Mouse (Mus musculus) intestine, embryonic 15.5 days (tissue): ENCODE measurements around the gene Dpp6. TPM values are rescaled to one million over a fixed set of nuclear protein-coding genes. Genes with fewer than 3 reads are reported as not detected.

Experiments
- ATAC-seq: fragments of 200-750 bp; cut with Nextera tagmentation; 2 replicates; pipeline ENCODE4 v1.8.0; 2017; ENCODE audit warnings: moderate TSS enrichment, moderate library complexity
- H3K27ac ChIP-seq: fragments of 300-500 bp; sonication (generic); 2 replicates; pipeline ENCODE4 v1.5.1; 2015; ENCODE audit warnings: mild to moderate bottlenecking, inconsistent platforms
- H3K27me3 ChIP-seq: fragments of 300-500 bp; sonication (generic); replicated peaks from 2 replicates; pipeline ENCODE4 v1.6.1; 2015; ENCODE audit warnings: inconsistent platforms
- H3K36me3 ChIP-seq: fragments of 300-500 bp; sonication (generic); 2 replicates; pipeline ENCODE4 v1.6.1; 2015; ENCODE audit warnings: inconsistent platforms
- H3K4me1 ChIP-seq: fragments of 300-500 bp; sonication (generic); replicated peaks from 2 replicates; pipeline ENCODE4 v1.6.1; 2015; ENCODE audit warnings: inconsistent platforms
- H3K4me2 ChIP-seq: fragments of 300-500 bp; sonication (generic); replicated peaks from 2 replicates; pipeline ENCODE4 v1.6.1; 2015; ENCODE audit warnings: mild to moderate bottlenecking, inconsistent platforms
- H3K4me3 ChIP-seq: fragments of 300-500 bp; sonication (generic); replicated peaks from 2 replicates; pipeline ENCODE4 v1.5.1; 2015; ENCODE audit warnings: inconsistent platforms
- H3K9ac ChIP-seq: fragments of 300-500 bp; sonication (generic); 2 replicates; pipeline ENCODE4 v1.6.1; 2015; ENCODE audit warnings: inconsistent platforms
- H3K9me3 ChIP-seq: fragments of 300-500 bp; sonication (generic); 2 replicates; pipeline ENCODE4 v1.6.1; 2016; ENCODE audit warnings: inconsistent platforms
- WGBS: fragments of 180-500 bp; shearing (Covaris S2); methylation state at CpG from one replicate; pipeline ENCODE4 v1.1.7; 2015; 5-methylcytosine and 5-hydroxymethylcytosine counted together
- polyA plus RNA-seq: library from polyadenylated mRNA; unstranded; fragments of >200 nt; fragmentation: Nextera tagmentation; extraction: Ambion mirVana; gene quantifications from 2 replicates; pipeline ENCODE4 v1.2.1, GENCODE M21; 2015

Dpp6 gene
- polyA plus RNA-seq, 1 experiment from 2014 or later, result 1.3 TPM

DNA sequence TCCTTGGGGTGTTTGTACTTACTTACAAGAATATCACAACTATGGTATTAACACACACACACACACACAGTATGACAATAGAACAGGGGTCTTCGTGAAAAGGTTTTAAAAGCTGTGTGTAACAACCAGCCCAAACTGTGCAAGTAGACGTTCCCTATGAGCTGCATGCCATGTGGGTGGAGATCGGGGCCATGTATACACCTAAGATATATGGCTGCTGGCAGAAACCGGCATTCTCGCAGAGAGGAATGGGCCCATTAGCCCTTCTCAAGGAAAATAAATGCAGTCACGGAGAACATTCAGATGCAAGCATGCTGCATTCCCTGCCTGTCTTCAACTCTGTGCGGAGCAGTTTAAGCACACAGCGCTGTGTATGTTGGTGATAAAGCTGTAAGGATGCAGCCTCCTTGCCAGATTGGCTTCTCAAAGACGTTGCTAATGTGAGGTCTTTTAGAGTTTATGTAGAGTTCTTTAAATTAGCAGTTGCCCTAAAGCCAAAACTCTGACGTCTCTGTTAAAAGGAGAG is 461.2 kb downstream of the Dpp6 start:
- Histone ChIP-seq H3K9ac (no peak overlapping the region), H3K9me3 (no peaks in the 10 kb centered on the region), H3K27me3 (no peaks in the 10 kb centered on the region), H3K4me1 (no peaks in the 10 kb centered on the region), H3K36me3 (no peaks in the 10 kb centered on the region), H3K27ac (no peak overlapping the region), H3K4me2 (no peak overlapping the region), H3K4me3 (no peak overlapping the region)
- WGBS, result 60% methylated on average over 10 of the region's 10 CpGs
- ATAC-seq, result no peak

DNA sequence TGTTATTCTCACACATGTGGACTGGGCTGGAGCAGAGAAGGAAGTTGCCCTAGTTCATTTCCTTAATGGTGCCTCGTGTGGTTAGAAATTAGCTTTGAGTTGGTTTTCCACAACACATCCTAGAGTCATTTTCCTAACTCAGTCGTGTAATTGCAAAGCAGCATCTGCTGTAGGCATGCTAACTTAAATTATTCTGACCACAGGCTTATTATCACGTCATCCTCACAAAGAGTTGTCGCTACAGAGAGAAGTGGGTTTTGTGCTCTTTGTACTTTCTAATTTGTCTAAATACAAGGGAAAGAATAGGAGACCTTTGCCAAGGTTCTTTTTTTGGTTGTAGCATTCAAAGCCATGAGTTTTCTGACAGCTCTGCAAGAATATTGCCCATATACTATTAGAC is 469.9 kb downstream of the Dpp6 start:
- Histone ChIP-seq H3K4me2 (no peak overlapping the region), H3K27ac (no peak overlapping the region), H3K4me3 (no peak overlapping the region), H3K9ac (no peak overlapping the region), H3K4me1 (no peaks in the 10 kb centered on the region), H3K27me3 (no peaks in the 10 kb centered on the region), H3K9me3 (no peaks in the 10 kb centered on the region), H3K36me3 (no peaks in the 10 kb centered on the region)
- ATAC-seq, result no peak
- 68% methylated on average over 4 of the region's 4 CpGs for WGBS

DNA sequence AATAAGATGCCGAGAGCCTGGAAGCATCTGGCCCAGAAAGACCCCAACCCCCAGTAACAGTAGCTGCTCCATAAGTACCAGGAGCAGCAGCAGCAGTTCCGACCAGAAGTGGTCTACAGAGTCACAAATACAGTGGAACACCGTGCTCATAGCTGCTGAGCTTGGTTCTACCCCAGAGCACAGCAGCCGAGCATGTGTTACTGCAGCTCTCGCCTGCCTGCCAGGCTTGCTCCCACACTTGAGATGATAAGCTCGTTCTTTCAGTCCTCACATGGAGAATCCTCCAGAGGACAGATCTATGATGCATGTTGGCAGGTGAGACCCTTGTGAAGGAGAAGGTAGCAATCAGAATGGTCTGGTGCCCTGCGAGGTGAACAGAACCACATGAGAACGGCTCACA is 474.4 kb downstream of the Dpp6 start:
- Histone ChIP-seq H3K4me3 (no peak overlapping the region), H3K27me3 (no peaks in the 10 kb centered on the region), H3K36me3 (no peaks in the 10 kb centered on the region), H3K27ac (no peak overlapping the region), H3K4me1 (no peaks in the 10 kb centered on the region), H3K4me2 (no peak overlapping the region), H3K9me3 (no peaks in the 10 kb centered on the region), H3K9ac (no peak overlapping the region)
- WGBS, result 85% methylated on average over 8 of the region's 8 CpGs
- no peak for ATAC-seq

DNA sequence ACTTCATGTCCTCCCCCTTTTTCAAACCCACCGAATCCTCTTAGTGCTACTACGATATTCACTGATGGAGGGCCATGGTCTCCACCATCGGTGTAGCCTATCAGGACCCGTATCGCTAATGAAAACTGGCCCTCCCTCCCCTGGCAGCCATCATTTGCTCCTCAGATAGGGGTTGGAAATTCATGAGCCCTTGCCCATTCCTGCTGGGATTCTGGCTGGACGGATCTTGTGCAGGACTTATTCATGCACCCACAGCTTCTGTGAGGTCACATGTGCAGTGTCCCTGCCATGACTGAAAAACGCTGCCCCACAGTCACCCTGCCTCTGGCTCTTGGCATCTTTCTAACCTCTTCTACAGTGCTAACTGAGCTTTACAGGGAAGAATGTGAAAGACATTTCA is 475.2 kb downstream of the Dpp6 start:
- Histone ChIP-seq H3K9ac (no peak overlapping the region), H3K4me1 (no peaks in the 10 kb centered on the region), H3K36me3 (no peaks in the 10 kb centered on the region), H3K4me3 (no peak overlapping the region), H3K27ac (no peak overlapping the region), H3K27me3 (no peaks in the 10 kb centered on the region), H3K9me3 (no peaks in the 10 kb centered on the region), H3K4me2 (no peak overlapping the region)
- ATAC-seq, result no peak
- WGBS, result 89% methylated on average over 7 of the region's 7 CpGs

DNA sequence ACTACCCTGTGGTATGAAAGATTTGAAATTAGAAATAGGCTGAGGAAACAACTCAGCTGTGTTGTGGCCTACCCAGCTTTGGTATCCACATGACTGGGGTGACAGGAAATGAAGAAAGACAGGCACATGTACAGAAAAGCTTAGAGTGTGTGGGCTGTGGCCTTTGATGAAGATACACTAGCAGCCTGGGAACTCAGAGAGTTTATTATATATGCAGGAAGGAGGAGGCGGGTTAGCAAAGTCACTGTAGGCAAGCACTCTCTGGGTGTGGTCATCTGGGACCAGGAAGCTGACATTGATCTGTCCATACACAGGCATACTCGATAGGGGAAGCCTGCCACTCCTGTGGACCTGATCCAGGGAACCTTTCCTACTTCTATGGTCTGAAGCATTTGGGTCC is 487.1 kb downstream of the Dpp6 start:
- WGBS, result 52% methylated on average over 2 of the region's 2 CpGs
- H3K4me3 ChIP-seq, result no peak overlapping the region
- H3K27me3 ChIP-seq, result no peaks in the 10 kb centered on the region
- H3K27ac ChIP-seq, result no peak overlapping the region
- no peak overlapping the region for H3K9ac ChIP-seq
- H3K4me1 ChIP-seq, result no peaks in the 10 kb centered on the region
- ATAC-seq, result no peak
- no peak overlapping the region for H3K4me2 ChIP-seq
- no peaks in the 10 kb centered on the region for H3K36me3 ChIP-seq
- no peaks in the 10 kb centered on the region for H3K9me3 ChIP-seq

DNA sequence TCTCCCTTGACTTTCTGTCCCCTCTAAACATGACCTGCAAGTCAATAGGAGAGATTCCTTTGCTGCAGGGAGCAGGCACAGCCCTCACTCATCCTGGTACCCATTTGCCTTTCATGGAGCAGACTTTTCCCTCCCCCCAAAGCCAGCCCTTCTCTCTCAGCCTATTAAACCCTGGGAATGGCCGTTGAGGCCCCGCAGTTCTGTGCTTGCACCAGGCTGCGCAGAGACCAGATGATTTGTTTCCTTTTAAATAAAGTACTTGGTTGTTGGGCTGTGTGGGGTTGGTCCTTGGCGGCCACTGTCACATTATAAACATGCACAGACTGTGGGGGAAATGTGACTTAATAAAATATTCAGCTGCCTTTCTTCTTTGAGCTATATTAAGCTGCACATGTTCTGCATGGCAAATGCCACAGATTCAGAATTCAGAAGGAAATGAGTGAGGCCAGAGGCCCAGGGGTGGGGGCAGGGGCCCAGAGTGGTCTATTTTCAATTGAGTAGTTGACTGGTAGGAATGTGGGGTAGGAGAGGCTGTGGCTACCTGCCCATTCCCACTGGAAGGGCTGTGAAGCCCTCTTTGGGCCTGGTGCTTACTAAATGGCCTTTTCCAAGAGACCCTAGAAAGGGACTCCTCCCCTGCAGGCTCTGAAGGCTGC is 489.6 kb downstream of the Dpp6 start:
- Histone ChIP-seq H3K27me3 (no peaks in the 10 kb centered on the region), H3K27ac (no peak overlapping the region), H3K9me3 (no peaks in the 10 kb centered on the region), H3K36me3 (no peaks in the 10 kb centered on the region), H3K4me1 (no peaks in the 10 kb centered on the region), H3K4me3 (no peak overlapping the region), H3K4me2 (no peak overlapping the region), H3K9ac (no peak overlapping the region)
- ATAC-seq, result no peak
- WGBS, result 38% methylated on average over 4 of the region's 4 CpGs

DNA sequence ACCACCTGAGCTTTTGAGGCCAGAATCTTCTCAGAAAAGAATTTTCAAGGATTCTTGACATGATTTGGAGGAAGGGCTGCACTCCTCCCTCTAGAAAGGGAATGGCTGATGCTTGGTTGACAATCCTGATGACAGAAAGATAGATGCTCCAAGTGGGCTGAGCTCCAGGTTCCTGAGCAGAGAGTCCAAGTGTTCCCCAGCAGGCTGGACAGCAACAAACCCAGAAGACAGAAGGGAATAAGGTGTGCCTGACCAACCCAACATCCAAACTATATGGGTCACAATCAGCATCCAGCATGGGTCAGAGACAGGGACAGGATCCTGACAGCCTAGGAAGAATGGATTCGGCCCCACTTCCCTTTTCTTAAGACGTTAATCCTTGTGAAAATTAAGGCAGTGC is 493.2 kb downstream of the Dpp6 start:
- no peak overlapping the region for H3K4me3 ChIP-seq
- no peak for ATAC-seq
- H3K9ac ChIP-seq, result no peak overlapping the region
- no peak overlapping the region for H3K4me2 ChIP-seq
- no peaks in the 10 kb centered on the region for H3K27me3 ChIP-seq
- H3K9me3 ChIP-seq, result no peaks in the 10 kb centered on the region
- H3K27ac ChIP-seq, result no peak overlapping the region
- H3K36me3 ChIP-seq, result no peaks in the 10 kb centered on the region
- no peaks in the 10 kb centered on the region for H3K4me1 ChIP-seq
- WGBS, result 69% methylated on average over 2 of the region's 2 CpGs

DNA sequence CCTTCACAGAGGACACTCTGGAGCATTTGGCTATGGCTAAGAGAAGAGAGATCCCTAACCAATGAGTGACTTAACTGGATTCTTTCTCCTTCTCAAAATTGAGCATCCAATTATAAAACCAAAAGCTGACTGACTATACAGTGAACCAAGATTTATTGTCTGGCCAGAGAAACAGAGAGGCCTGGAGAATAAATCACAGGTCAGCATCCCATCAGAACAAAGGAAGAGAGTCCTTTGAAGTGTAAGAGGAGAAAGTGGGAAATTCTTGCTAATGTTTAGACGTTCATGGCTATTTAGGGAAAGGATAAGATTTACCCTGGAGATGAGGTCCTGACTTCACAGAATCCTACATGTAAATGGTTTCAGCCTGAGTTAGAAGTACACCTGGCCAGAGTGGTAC is 499.7 kb downstream of the Dpp6 start:
- WGBS, result 11% methylated on average over 1 of the region's 1 CpGs
- Histone ChIP-seq H3K4me2 (no peak overlapping the region), H3K27me3 (no peaks in the 10 kb centered on the region), H3K27ac (no peak overlapping the region), H3K36me3 (no peaks in the 10 kb centered on the region), H3K4me1 (no peaks in the 10 kb centered on the region), H3K9me3 (no peaks in the 10 kb centered on the region), H3K4me3 (no peak overlapping the region), H3K9ac (no peak overlapping the region)
- no peak for ATAC-seq

DNA sequence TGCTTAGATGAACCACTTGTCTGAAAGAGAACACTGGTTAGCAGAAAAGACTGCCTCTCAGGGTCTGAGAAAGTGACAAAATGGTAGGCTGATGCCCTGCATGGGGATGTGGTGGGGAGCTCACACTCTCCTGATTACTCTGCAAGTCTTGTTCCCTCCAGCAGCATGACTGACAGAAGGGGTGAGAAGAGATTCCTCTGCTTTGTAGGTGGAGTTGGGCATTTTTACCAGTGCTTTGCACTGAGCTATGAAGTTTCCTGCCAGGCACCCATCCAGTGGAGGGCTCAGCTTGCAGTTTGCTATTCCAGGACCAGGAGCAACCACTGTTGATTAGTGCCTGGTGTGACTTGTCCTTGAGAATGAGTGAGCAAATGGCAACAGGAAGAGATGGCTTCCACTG is 500.3 kb downstream of the Dpp6 start:
- Histone ChIP-seq H3K4me1 (no peaks in the 10 kb centered on the region), H3K27ac (no peak overlapping the region), H3K36me3 (no peaks in the 10 kb centered on the region), H3K9me3 (no peaks in the 10 kb centered on the region), H3K9ac (no peak overlapping the region), H3K27me3 (no peaks in the 10 kb centered on the region), H3K4me3 (no peak overlapping the region), H3K4me2 (no peak overlapping the region)
- ATAC-seq, result no peak

DNA sequence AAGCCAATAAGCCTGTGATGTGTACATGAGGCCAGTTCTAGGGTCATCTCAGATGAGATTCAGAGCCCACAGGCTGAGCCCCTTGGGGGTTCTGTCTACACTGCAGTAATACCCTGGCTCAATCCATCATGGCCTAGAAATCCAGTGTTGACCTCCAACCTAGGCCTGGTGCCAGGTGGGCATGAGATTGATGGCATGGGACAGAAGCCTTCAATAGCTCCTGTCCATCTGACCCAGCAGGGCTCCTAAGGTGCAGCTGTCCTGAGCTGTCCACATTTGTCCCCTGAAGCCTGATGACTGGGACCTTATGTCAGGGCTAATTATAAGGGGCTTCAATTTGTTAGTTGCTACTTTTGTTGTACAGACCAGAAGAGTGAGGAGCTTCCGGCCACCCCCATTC is 500.8 kb downstream of the Dpp6 start:
- H3K9ac ChIP-seq, result no peak overlapping the region
- no peak overlapping the region for H3K27ac ChIP-seq
- H3K36me3 ChIP-seq, result no peaks in the 10 kb centered on the region
- no peak for ATAC-seq
- H3K27me3 ChIP-seq, result no peaks in the 10 kb centered on the region
- H3K9me3 ChIP-seq, result no peaks in the 10 kb centered on the region
- 80% methylated on average over 1 of the region's 1 CpGs for WGBS
- H3K4me3 ChIP-seq, result no peak overlapping the region
- H3K4me2 ChIP-seq, result no peak overlapping the region
- no peaks in the 10 kb centered on the region for H3K4me1 ChIP-seq

DNA sequence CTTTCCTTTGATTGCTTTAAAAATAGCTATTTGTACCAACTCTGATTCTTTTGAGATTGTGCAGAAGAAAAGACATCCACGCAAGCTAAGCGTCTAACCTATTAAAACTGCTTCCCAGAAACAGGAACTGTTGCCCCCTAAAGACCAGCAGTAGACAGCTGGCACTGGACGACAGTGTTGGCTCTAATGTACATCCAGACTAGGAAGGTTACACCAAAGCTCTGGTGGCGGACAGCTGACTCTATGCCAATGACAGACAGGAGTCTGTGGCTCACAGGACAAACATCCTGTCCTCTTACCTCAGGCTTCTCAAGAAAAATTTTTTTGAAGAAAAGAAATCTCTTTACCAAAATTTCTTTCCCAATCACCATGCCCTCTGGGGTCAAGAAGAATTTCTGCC is 502.7 kb downstream of the Dpp6 start:
- no peak overlapping the region for H3K27ac ChIP-seq
- H3K27me3 ChIP-seq, result no peaks in the 10 kb centered on the region
- no peak for ATAC-seq
- H3K4me3 ChIP-seq, result no peak overlapping the region
- WGBS, result 82% methylated on average over 4 of the region's 4 CpGs
- no peak overlapping the region for H3K4me2 ChIP-seq
- no peaks in the 10 kb centered on the region for H3K4me1 ChIP-seq
- H3K9me3 ChIP-seq, result no peaks in the 10 kb centered on the region
- H3K36me3 ChIP-seq, result no peaks in the 10 kb centered on the region
- H3K9ac ChIP-seq, result no peak overlapping the region

DNA sequence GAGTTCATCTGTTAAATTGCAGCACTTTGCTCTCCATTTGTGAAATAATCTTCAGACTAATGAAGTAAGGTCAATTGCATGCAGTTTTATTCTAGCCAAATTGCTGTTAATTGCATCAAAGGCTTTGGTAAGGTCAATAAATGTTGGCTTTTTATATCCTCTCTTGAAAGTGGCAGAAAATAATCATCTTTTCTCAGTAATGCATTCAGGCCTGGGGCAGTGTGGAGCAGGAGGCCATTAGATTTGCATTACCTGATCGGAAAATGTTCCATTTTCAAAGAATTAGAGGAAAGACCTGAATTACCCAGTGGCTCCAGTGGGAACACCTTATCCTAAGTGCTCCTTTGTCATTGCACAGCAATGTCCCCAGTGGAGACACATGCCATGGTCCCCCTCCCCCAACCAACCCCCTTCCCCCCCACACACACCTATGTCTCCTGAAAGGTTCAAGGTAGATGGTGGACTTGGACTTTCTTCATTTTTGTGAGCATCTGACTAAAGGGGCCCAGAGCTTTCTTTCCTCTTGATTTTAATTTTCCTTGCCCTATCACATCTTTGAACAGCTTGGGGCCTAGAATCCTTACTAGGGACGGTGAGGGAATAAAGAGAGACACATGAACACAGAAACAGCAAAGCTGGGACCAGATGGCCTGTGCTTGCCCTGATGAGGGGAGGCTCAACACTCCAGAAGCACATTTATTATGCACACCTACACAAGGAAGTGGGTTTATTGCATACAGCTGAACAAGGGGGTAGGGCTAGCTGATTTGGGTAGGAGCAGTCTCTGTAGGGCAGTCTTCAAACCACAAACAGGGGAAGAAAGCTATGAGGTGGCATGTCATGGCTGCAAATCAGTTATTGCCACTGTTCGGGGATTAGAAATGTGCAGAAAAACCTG is 506.1 kb downstream of the Dpp6 start:
- Histone ChIP-seq H3K9ac (no peak overlapping the region), H3K36me3 (no peaks in the 10 kb centered on the region), H3K4me2 (no peak overlapping the region), H3K27ac (no peak overlapping the region), H3K9me3 (no peaks in the 10 kb centered on the region), H3K4me3 (no peak overlapping the region), H3K27me3 (no peaks in the 10 kb centered on the region), H3K4me1 (no peaks in the 10 kb centered on the region)
- ATAC-seq, result no peak
- WGBS, result 85% methylated on average over 3 of the region's 3 CpGs
